Mouse (Mus musculus) lung, postnatal 0 days (tissue): ENCODE measurements around the gene Scarb2.
A peak's percentile ranks its signal among the peaks of the same experiment; 100 is the strongest.

ENCODE experiments used
- CTCF ChIP-seq: IDR thresholded peaks from 2 replicates; pipeline ENCODE4 v1.5.1; 2016; ENCODE audit warnings: antibody characterized with exemption, mild to moderate bottlenecking
- EP300 ChIP-seq: IDR thresholded peaks from 2 replicates; pipeline ENCODE4 v1.6.1; 2016; ENCODE audit warnings: antibody characterized with exemption, mild to moderate bottlenecking, control low read depth

- peak; percentile 91 for TF ChIP-seq CTCF
- TF ChIP-seq EP300 = no peak
Observed at GRCm38 (mm10) chr5:92398153-92398552, 108.5 kb downstream of the Scarb2 start.
